Mouse (Mus musculus) bone marrow macrophage, adult 2 months (primary cell): Measurements from ENCODE around the gene Bbc3.

ENCODE experiments used
- CTCF ChIP-seq: IDR thresholded peaks from 2 replicates; pipeline ENCODE4 v1.5.1; 2012; ENCODE audit warnings: low read depth, mild to moderate bottlenecking, low read length, moderate library complexity
- POLR2A ChIP-seq: IDR thresholded peaks from 2 replicates; pipeline ENCODE4 v1.6.1; 2012; ENCODE audit warnings: mild to moderate bottlenecking, low read depth, low read length, borderline replicate concordance

- TF ChIP-seq CTCF (no peak), POLR2A (no peak)
Measured at GRCm38 (mm10) chr7:16355854-16356594, 47.8 kb downstream of the Bbc3 start.
